Mouse (Mus musculus): ENCODE results near the gene Rabgap1l. TPM values are rescaled to one million over a fixed set of nuclear protein-coding genes. Genes with fewer than 3 reads are reported as not detected.

Rabgap1l gene
- polyA plus RNA-seq, 1 experiment from 2014 or later, result 24.0 TPM

- Histone ChIP-seq H3K27ac (no peak overlapping the region), H3K4me3 (replicated peaks) (no peak overlapping the region), H3K9me3 (no peaks in the 10 kb centered on the region), H3K27me3 (replicated peaks) (no peaks in the 10 kb centered on the region), H3K4me1 (no peaks in the 10 kb centered on the region), H3K36me3 (no peaks in the 10 kb centered on the region), H3K9ac (no peak overlapping the region), H3K4me2 (no peak overlapping the region)
- no peak for ATAC-seq (ENCODE audit: insufficient read depth, low FRiP score, low read depth)
- 60% methylated on average over 4 of the region's 4 CpGs for WGBS
Observed at GRCm38 (mm10) chr1:160566458-160566857, 226.6 kb downstream of the Rabgap1l start.

GRCm38 (mm10) chr1:160561381-160561780 lies 231.6 kb downstream of the Rabgap1l start:
- no peak for ATAC-seq (ENCODE audit: insufficient read depth, low FRiP score, low read depth)
- H3K27me3 ChIP-seq (replicated peaks), result no peaks in the 10 kb centered on the region
- no peaks in the 10 kb centered on the region for H3K4me1 ChIP-seq
- H3K27ac ChIP-seq, result no peak overlapping the region
- WGBS, result 58% methylated on average over 1 of the region's 1 CpGs
- H3K4me3 ChIP-seq (replicated peaks), result no peak overlapping the region
- no peak overlapping the region for H3K9ac ChIP-seq
- H3K36me3 ChIP-seq, result no peaks in the 10 kb centered on the region
- no peak overlapping the region for H3K4me2 ChIP-seq
- H3K9me3 ChIP-seq, result no peaks in the 10 kb centered on the region

- H3K9me3 ChIP-seq, result no peaks in the 10 kb centered on the region
- no peaks in the 10 kb centered on the region for H3K27me3 ChIP-seq (replicated peaks)
- ATAC-seq (ENCODE audit: insufficient read depth, low FRiP score, low read depth), result no peak
- H3K9ac ChIP-seq, result no peak overlapping the region
- H3K4me3 ChIP-seq (replicated peaks), result no peak overlapping the region
- H3K27ac ChIP-seq, result no peak overlapping the region
- 83% methylated on average over 1 of the region's 1 CpGs for WGBS
- no peaks in the 10 kb centered on the region for H3K36me3 ChIP-seq
- H3K4me1 ChIP-seq, result no peaks in the 10 kb centered on the region
- H3K4me2 ChIP-seq, result no peak overlapping the region
Observed at GRCm38 (mm10) chr1:160550636-160551035, 242.4 kb downstream of the Rabgap1l start.

GRCm38 (mm10) chr1:160547934-160548876 lies 244.8 kb downstream of the Rabgap1l start:
- H3K4me1 ChIP-seq, result no peaks in the 10 kb centered on the region
- 49% methylated on average over 4 of the region's 4 CpGs for WGBS
- H3K27me3 ChIP-seq (replicated peaks), result no peaks in the 10 kb centered on the region
- H3K27ac ChIP-seq, result no peak overlapping the region
- no peak overlapping the region for H3K4me3 ChIP-seq (replicated peaks)
- no peaks in the 10 kb centered on the region for H3K36me3 ChIP-seq
- no peak overlapping the region for H3K4me2 ChIP-seq
- H3K9me3 ChIP-seq, result no peaks in the 10 kb centered on the region
- H3K9ac ChIP-seq, result no peak overlapping the region
- ATAC-seq (ENCODE audit: insufficient read depth, low FRiP score, low read depth), result no peak

GRCm38 (mm10) chr1:160535649-160536048 lies 257.4 kb downstream of the Rabgap1l start:
- no peaks in the 10 kb centered on the region for H3K36me3 ChIP-seq
- H3K27ac ChIP-seq, result no peak overlapping the region
- H3K9me3 ChIP-seq, result no peaks in the 10 kb centered on the region
- H3K4me3 ChIP-seq (replicated peaks), result no peak overlapping the region
- H3K4me2 ChIP-seq, result no peak overlapping the region
- no peaks in the 10 kb centered on the region for H3K27me3 ChIP-seq (replicated peaks)
- WGBS, result 84% methylated on average over 8 of the region's 8 CpGs
- ATAC-seq (ENCODE audit: insufficient read depth, low FRiP score, low read depth), result no peak
- H3K4me1 ChIP-seq, result no peaks in the 10 kb centered on the region
- H3K9ac ChIP-seq, result no peak overlapping the region

- H3K4me3 ChIP-seq (replicated peaks), result no peak overlapping the region
- H3K36me3 ChIP-seq, result no peaks in the 10 kb centered on the region
- H3K9me3 ChIP-seq, result no peaks in the 10 kb centered on the region
- H3K4me2 ChIP-seq, result no peak overlapping the region
- H3K9ac ChIP-seq, result no peak overlapping the region
- H3K4me1 ChIP-seq, result no peaks in the 10 kb centered on the region
- no peaks in the 10 kb centered on the region for H3K27me3 ChIP-seq (replicated peaks)
- no peak for ATAC-seq (ENCODE audit: insufficient read depth, low FRiP score, low read depth)
- 85% methylated on average over 2 of the region's 2 CpGs for WGBS
- H3K27ac ChIP-seq, result no peak overlapping the region
Observed at GRCm38 (mm10) chr1:160534571-160535335, 258.3 kb downstream of the Rabgap1l start.

GRCm38 (mm10) chr1:160533209-160533820 lies 259.7 kb downstream of the Rabgap1l start:
- no peaks in the 10 kb centered on the region for H3K36me3 ChIP-seq
- H3K4me2 ChIP-seq, result no peak overlapping the region
- no peak overlapping the region for H3K4me3 ChIP-seq (replicated peaks)
- no peak overlapping the region for H3K9ac ChIP-seq
- no peaks in the 10 kb centered on the region for H3K4me1 ChIP-seq
- H3K27ac ChIP-seq, result no peak overlapping the region
- H3K27me3 ChIP-seq (replicated peaks), result no peaks in the 10 kb centered on the region
- WGBS, result 63% methylated on average over 6 of the region's 6 CpGs
- ATAC-seq (ENCODE audit: insufficient read depth, low FRiP score, low read depth), result no peak
- no peaks in the 10 kb centered on the region for H3K9me3 ChIP-seq

- no peak overlapping the region for H3K4me3 ChIP-seq (replicated peaks)
- H3K36me3 ChIP-seq, result no peaks in the 10 kb centered on the region
- H3K27me3 ChIP-seq (replicated peaks), result no peaks in the 10 kb centered on the region
- ATAC-seq (ENCODE audit: insufficient read depth, low FRiP score, low read depth), result peak; percentile 91
- WGBS, result 14% methylated on average over 5 of the region's 5 CpGs
- no peak overlapping the region for H3K4me2 ChIP-seq
- H3K9ac ChIP-seq, result no peak overlapping the region
- no peaks in the 10 kb centered on the region for H3K4me1 ChIP-seq
- no peak overlapping the region for H3K27ac ChIP-seq
- no peaks in the 10 kb centered on the region for H3K9me3 ChIP-seq
Observed at GRCm38 (mm10) chr1:160531402-160531801, 261.6 kb downstream of the Rabgap1l start.

GRCm38 (mm10) chr1:160521918-160522317 lies 271.1 kb downstream of the Rabgap1l start:
- H3K27me3 ChIP-seq (replicated peaks), result no peaks in the 10 kb centered on the region
- no peak overlapping the region for H3K27ac ChIP-seq
- H3K9ac ChIP-seq, result no peak overlapping the region
- 60% methylated on average over 3 of the region's 3 CpGs for WGBS
- no peaks in the 10 kb centered on the region for H3K36me3 ChIP-seq
- ATAC-seq (ENCODE audit: insufficient read depth, low FRiP score, low read depth), result no peak
- no peak overlapping the region for H3K4me3 ChIP-seq (replicated peaks)
- no peak overlapping the region for H3K4me2 ChIP-seq
- H3K4me1 ChIP-seq, result no peaks in the 10 kb centered on the region
- no peaks in the 10 kb centered on the region for H3K9me3 ChIP-seq

- ATAC-seq (ENCODE audit: insufficient read depth, low FRiP score, low read depth), result no peak
- 60% methylated on average over 3 of the region's 3 CpGs for WGBS
Observed at GRCm38 (mm10) chr1:160520665-160521064, 272.3 kb downstream of the Rabgap1l start.

GRCm38 (mm10) chr1:160519896-160520465 lies 273.0 kb downstream of the Rabgap1l start:
- Histone ChIP-seq H3K9me3 (no peaks in the 10 kb centered on the region), H3K9ac (no peak overlapping the region), H3K4me2 (no peak overlapping the region), H3K27ac (no peak overlapping the region), H3K36me3 (no peaks in the 10 kb centered on the region), H3K27me3 (replicated peaks) (no peaks in the 10 kb centered on the region), H3K4me1 (no peaks in the 10 kb centered on the region), H3K4me3 (replicated peaks) (no peak overlapping the region)
- ATAC-seq (ENCODE audit: insufficient read depth, low FRiP score, low read depth), result no peak
- WGBS, result 76% methylated on average over 1 of the region's 1 CpGs

More at GRCm38 (mm10) chr1:160520665-160521064, 272.3 kb downstream of the Rabgap1l start:
- H3K4me1 ChIP-seq, result no peaks in the 10 kb centered on the region
- H3K27ac ChIP-seq, result no peak overlapping the region
- no peaks in the 10 kb centered on the region for H3K27me3 ChIP-seq (replicated peaks)
- no peak overlapping the region for H3K4me2 ChIP-seq
- H3K4me3 ChIP-seq (replicated peaks), result no peak overlapping the region
- no peak overlapping the region for H3K9ac ChIP-seq
- no peaks in the 10 kb centered on the region for H3K9me3 ChIP-seq
- no peaks in the 10 kb centered on the region for H3K36me3 ChIP-seq
